Mouse (Mus musculus) ES-Bruce4 (cell line): ENCODE measurements around the gene Mcub. TPM values are rescaled to one million over a fixed set of nuclear protein-coding genes. Genes with fewer than 3 reads are reported as not detected.

Experiments used
- H3K27ac ChIP-seq: 2 replicates; pipeline ENCODE4 v1.5.1; 2012; ENCODE audit warnings: low read length, inconsistent platforms; ENCODE audit not compliant: insufficient read depth
- H3K27me3 ChIP-seq: 2 replicates; pipeline ENCODE4 v1.6.1; 2012; ENCODE audit warnings: mild to moderate bottlenecking, low read length, inconsistent platforms; ENCODE audit not compliant: control insufficient read depth, poor library complexity, insufficient read depth, severe bottlenecking
- H3K36me3 ChIP-seq: 2 replicates; pipeline ENCODE4 v1.6.1; 2012; ENCODE audit warnings: inconsistent platforms, mild to moderate bottlenecking, low read length, moderate library complexity; ENCODE audit not compliant: control insufficient read depth, poor library complexity, insufficient read depth, severe bottlenecking
- H3K4me1 ChIP-seq: one replicate; pipeline ENCODE4 v1.8.1; 2011; ENCODE audit warnings: low read length; ENCODE audit not compliant: control insufficient read depth, insufficient read depth
- H3K4me3 ChIP-seq: 2 replicates; pipeline ENCODE4 v1.5.1; 2011; ENCODE audit warnings: low read depth, mild to moderate bottlenecking, low read length
- H3K9ac ChIP-seq: 2 replicates; pipeline ENCODE4 v1.6.1; 2012; ENCODE audit warnings: low read depth, mild to moderate bottlenecking, inconsistent platforms; ENCODE audit not compliant: poor library complexity, severe bottlenecking
- H3K9me3 ChIP-seq: replicated peaks from 2 replicates; pipeline ENCODE4 v1.6.1; 2012; ENCODE audit warnings: mild to moderate bottlenecking, low read length, inconsistent platforms; ENCODE audit not compliant: control insufficient read depth, poor library complexity, insufficient read depth, severe bottlenecking
- CTCF ChIP-seq: IDR thresholded peaks from one replicate; pipeline ENCODE4 v1.8.1; 2011; ENCODE audit warnings: low read depth, low read length
- EP300 ChIP-seq: IDR thresholded peaks from 2 replicates; pipeline ENCODE4 v1.6.1; 2011; ENCODE audit warnings: low read depth, low read length; ENCODE audit not compliant: insufficient read depth
- POLR2A ChIP-seq: IDR thresholded peaks from one replicate; pipeline ENCODE4 v1.8.1; 2011; ENCODE audit warnings: low read length; ENCODE audit not compliant: insufficient read depth
- polyA plus RNA-seq: library from polyadenylated mRNA; stranded (reverse); fragments of >200 nt; gene quantifications from 2 replicates; pipeline ENCODE4 v1.2.4, GENCODE M21; 2011; ENCODE audit warnings: low read depth; ENCODE audit not compliant: missing spikeins, insufficient read depth, insufficient read length

Mcub gene
- polyA plus RNA-seq, 1 experiment = 1.3 TPM

DNA sequence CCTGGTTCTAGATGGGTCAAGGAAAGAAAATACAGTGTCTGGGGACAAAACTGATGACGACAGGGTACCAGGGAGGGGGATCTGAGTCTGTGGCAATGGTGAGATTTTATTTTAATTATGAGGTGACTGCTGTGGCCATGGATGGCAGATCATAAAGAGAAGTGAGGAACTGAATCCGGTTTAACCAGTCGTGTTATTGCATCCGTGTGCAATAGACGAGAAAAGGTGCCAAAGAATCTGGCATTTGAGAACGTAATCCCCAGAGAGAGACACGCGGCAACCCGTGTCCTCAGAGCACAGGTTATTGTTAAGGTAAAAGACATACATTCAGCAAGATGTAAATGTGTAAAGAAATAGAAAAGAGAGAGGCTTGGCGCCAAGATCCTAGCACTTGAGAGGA lies 92.7 kb downstream of the Mcub start:
- no peak for TF ChIP-seq POLR2A
- no peak for TF ChIP-seq EP300
- TF ChIP-seq CTCF = no peak
- H3K9ac ChIP-seq = no peak overlapping the region

More for the DNA sequence above, 92.7 kb downstream of the Mcub start:
- Histone ChIP-seq H3K27ac (no peak overlapping the region), H3K27me3 (no peaks in the 10 kb centered on the region), H3K9me3 (0 out of 2 replicates have a peak, but pooled peaks cover 2% of the 10 kb centered on the region), H3K4me3 (no peak overlapping the region), H3K36me3 (no peaks in the 10 kb centered on the region), H3K4me1 (no peaks in the 10 kb centered on the region)

Other genes with a start within 250 kb of the Mcub start
- gene Egf, start 214.9 kb downstream of the Mcub start, polyA plus RNA-seq = 1.2 and 2.8 TPM in 2 replicates
- gene Lrit3, start 166.2 kb downstream of the Mcub start, polyA plus RNA-seq = not detected in 2 replicates
- 0.31 and 0.59 TPM in 2 replicates for gene Rrh, start 147.6 kb downstream of the Mcub start, polyA plus RNA-seq
- 201 and 210 TPM in 2 replicates for gene Gar1, start 138.8 kb downstream of the Mcub start, polyA plus RNA-seq
- gene Cfi, start 134.3 kb downstream of the Mcub start, polyA plus RNA-seq = not detected in 2 replicates
- 15.5 and 17.6 TPM in 2 replicates for gene Pla2g12a, start 91.6 kb downstream of the Mcub start, polyA plus RNA-seq
- 18.6 and 19.1 TPM in 2 replicates for gene Casp6, start 68.8 kb downstream of the Mcub start, polyA plus RNA-seq
- 67.9 and 72.3 TPM in 2 replicates for gene Sec24b, start 91.3 kb upstream of the Mcub start, polyA plus RNA-seq
- gene Col25a1, start 161.3 kb upstream of the Mcub start, polyA plus RNA-seq = 0.85 and 0.87 TPM in 2 replicates